Mouse (Mus musculus) ES-Bruce4 (cell line): ENCODE measurements around the gene Btbd18.

Experiments
- CTCF ChIP-seq: IDR thresholded peaks from one replicate; pipeline ENCODE4 v1.8.1; 2011; ENCODE audit warnings: low read depth, low read length
- EP300 ChIP-seq: IDR thresholded peaks from 2 replicates; pipeline ENCODE4 v1.6.1; 2011; ENCODE audit warnings: low read depth, low read length; ENCODE audit not compliant: insufficient read depth
- POLR2A ChIP-seq: IDR thresholded peaks from one replicate; pipeline ENCODE4 v1.8.1; 2011; ENCODE audit warnings: low read length; ENCODE audit not compliant: insufficient read depth

GRCm38 (mm10) chr2:84634934-84635482 lies 23.9 kb upstream of the Btbd18 start:
- TF ChIP-seq POLR2A (no peak), EP300 (peak; percentile 70; the same call in 1 of the 2 replicates), CTCF (no peak)
